Mouse (Mus musculus): ENCODE measurements around the gene Il4ra. TPM values are rescaled to one million over a fixed set of nuclear protein-coding genes. Genes with fewer than 3 reads are reported as not detected.

Il4ra gene
- 4.5 and 8.4 TPM in 2 replicates for polyA plus RNA-seq (2015; fragmentation: Nextera tagmentation; extraction: Ambion mirVana)

- ATAC-seq (replicated peaks; ENCODE audit: insufficient number of reproducible peaks, insufficient read depth, low FRiP score, low read depth): peak; percentile 92
- H3K36me3 ChIP-seq: no peaks in the 10 kb centered on the region
- 2% methylated on average over 52 of the region's 52 CpGs for WGBS
- no peaks in the 10 kb centered on the region for H3K9me3 ChIP-seq (replicated peaks)
- H3K4me2 ChIP-seq: peak within 1 kb of the TSS; percentile 98
- peak within 1 kb of the TSS; percentile 77 for H3K4me3 ChIP-seq
- 0 out of 2 replicates have a peak, but pooled peaks cover 6% of the 10 kb centered on the region for H3K27me3 ChIP-seq
- peak within 1 kb of the TSS; percentile 61 for H3K27ac ChIP-seq
- H3K4me1 ChIP-seq (replicated peaks): peaks cover 46% of the 10 kb centered on the region
- peak within 1 kb of the TSS; percentile 78 for H3K9ac ChIP-seq
These were observed at the start of gene Il4ra for GRCm38 (mm10) chr7:125551766-125552709. Il4ra (plus strand) TSS chr7:125552120.

DNA sequence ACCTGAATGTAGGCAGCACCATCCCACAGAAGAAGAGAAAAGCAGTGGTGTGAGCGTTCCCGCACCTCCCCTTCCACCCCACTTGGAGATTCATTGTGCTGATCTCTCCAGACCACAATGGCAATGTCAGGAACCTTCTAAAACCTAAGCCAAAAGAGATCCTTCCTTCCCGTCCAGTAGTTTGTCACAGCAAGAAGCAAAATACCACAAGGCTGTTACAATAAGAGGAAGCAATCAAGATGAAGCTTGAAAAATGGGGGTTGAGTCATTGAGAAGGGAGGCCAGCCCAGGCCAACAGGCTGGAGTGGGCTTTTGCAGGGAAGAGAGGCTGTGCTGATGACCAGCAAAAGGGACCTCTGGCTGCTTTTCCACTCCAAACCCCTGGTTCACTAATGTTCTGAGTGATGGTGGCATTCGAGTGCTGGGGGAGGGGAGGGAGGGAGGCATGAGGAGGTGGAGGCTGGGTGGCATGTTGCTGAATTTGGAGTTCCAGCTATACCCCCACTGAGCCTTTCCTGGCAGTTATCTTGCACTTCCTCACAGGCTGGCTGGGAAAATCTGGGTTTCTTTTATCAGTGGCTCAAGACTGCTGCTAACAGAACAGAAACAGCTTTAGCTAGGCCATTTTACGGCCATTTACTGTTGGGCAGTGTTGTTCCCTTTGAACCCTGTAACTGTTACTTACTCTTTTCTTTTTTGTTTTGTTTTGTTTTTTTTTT lies 48.4 kb upstream of the Il4ra start:
- Histone ChIP-seq H3K9ac (no peak overlapping the region), H3K4me2 (no peak overlapping the region), H3K9me3 (replicated peaks) (no peaks in the 10 kb centered on the region), H3K27ac (no peak overlapping the region), H3K4me3 (no peak overlapping the region), H3K4me1 (replicated peaks) (0 out of 2 replicates have a peak, but pooled peaks cover 5% of the 10 kb centered on the region), H3K36me3 (no peaks in the 10 kb centered on the region), H3K27me3 (0 out of 2 replicates have a peak, but pooled peaks cover 3% of the 10 kb centered on the region)
- ATAC-seq (replicated peaks; ENCODE audit: insufficient number of reproducible peaks, insufficient read depth, low FRiP score, low read depth): no peak
- 55% methylated on average over 5 of the region's 5 CpGs for WGBS

DNA sequence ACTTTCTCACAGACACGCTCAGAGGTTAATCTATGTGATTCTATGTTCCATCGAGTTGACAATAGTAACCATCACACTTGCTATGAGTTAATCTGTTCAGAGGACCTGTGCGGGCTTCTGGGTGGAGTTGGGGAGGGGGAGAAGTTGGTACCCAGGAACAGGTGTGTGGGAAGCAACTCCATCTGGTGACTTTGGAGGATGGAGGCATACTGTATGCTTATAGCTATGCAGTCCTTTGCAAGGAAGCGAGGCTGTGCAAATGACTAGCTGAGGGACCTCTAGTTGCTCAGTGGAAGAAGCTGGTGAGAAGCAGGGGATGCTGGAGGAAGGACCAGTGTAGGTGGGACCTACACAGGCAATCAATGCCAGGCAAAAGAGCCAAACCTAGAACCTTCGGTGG lies 47.3 kb upstream of the Il4ra start:
- ATAC-seq (replicated peaks; ENCODE audit: insufficient number of reproducible peaks, insufficient read depth, low FRiP score, low read depth): no peak

GRCm38 (mm10) chr7:125505568-125505967 lies 46.4 kb upstream of the Il4ra start:
- Histone ChIP-seq H3K27me3 (0 out of 2 replicates have a peak, but pooled peaks cover 2% of the 10 kb centered on the region), H3K36me3 (no peaks in the 10 kb centered on the region), H3K9ac (no peak overlapping the region), H3K4me2 (no peak overlapping the region), H3K9me3 (replicated peaks) (no peaks in the 10 kb centered on the region), H3K27ac (no peak overlapping the region), H3K4me1 (replicated peaks) (no peaks in the 10 kb centered on the region), H3K4me3 (no peak overlapping the region)
- 75% methylated on average over 10 of the region's 10 CpGs for WGBS
- no peak for ATAC-seq (replicated peaks; ENCODE audit: insufficient number of reproducible peaks, insufficient read depth, low FRiP score, low read depth)

More for the DNA sequence above, 47.3 kb upstream of the Il4ra start:
- H3K36me3 ChIP-seq: no peaks in the 10 kb centered on the region
- no peak overlapping the region for H3K4me2 ChIP-seq
- H3K9ac ChIP-seq: no peak overlapping the region
- WGBS: 92% methylated on average over 5 of the region's 5 CpGs
- H3K9me3 ChIP-seq (replicated peaks): no peaks in the 10 kb centered on the region
- no peak overlapping the region for H3K4me3 ChIP-seq
- H3K27ac ChIP-seq: no peak overlapping the region
- H3K27me3 ChIP-seq: 0 out of 2 replicates have a peak, but pooled peaks cover 3% of the 10 kb centered on the region
- 0 out of 2 replicates have a peak, but pooled peaks cover 5% of the 10 kb centered on the region for H3K4me1 ChIP-seq (replicated peaks)

DNA sequence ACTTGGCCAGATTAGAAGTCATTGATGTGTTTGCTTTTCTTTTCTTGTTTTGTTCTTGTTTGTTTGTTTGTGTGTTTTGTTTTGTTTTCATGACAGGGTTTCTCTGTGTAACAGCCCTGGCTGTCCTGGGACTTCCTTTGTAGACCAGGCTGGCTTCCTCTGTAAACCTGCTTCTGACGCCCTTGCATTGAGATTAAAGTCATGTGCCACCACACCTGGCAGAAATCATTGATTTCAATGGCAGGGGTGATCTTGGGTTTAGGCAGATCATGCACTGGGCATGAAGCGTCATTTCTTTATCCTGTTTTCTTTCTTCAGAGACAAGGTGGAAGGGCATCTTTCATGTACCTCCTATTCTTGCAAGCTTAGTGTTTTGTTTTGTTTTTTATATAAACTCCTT lies 44.6 kb upstream of the Il4ra start:
- H3K9ac ChIP-seq: no peak overlapping the region
- WGBS: 79% methylated on average over 2 of the region's 2 CpGs

GRCm38 (mm10) chr7:125511432-125511831 lies 40.5 kb upstream of the Il4ra start:
- Histone ChIP-seq H3K4me2 (no peak overlapping the region), H3K27me3 (no peaks in the 10 kb centered on the region), H3K27ac (no peak overlapping the region), H3K4me3 (no peak overlapping the region), H3K4me1 (replicated peaks) (peaks cover 2% of the 10 kb centered on the region; the same call in 1 of the 2 replicates), H3K9me3 (replicated peaks) (no peaks in the 10 kb centered on the region), H3K36me3 (no peaks in the 10 kb centered on the region), H3K9ac (no peak overlapping the region)
- no peak for ATAC-seq (replicated peaks; ENCODE audit: insufficient number of reproducible peaks, insufficient read depth, low FRiP score, low read depth)
- 73% methylated on average over 5 of the region's 5 CpGs for WGBS

More for the DNA sequence above, 44.6 kb upstream of the Il4ra start:
- Histone ChIP-seq H3K4me2 (no peak overlapping the region), H3K4me1 (replicated peaks) (no peaks in the 10 kb centered on the region), H3K9me3 (replicated peaks) (no peaks in the 10 kb centered on the region), H3K4me3 (no peak overlapping the region), H3K36me3 (no peaks in the 10 kb centered on the region), H3K27ac (no peak overlapping the region), H3K27me3 (no peaks in the 10 kb centered on the region)
- ATAC-seq (replicated peaks; ENCODE audit: insufficient number of reproducible peaks, insufficient read depth, low FRiP score, low read depth): no peak

- no peaks in the 10 kb centered on the region for H3K27me3 ChIP-seq
- no peaks in the 10 kb centered on the region for H3K36me3 ChIP-seq
- H3K4me2 ChIP-seq: no peak overlapping the region
- no peak for ATAC-seq (replicated peaks; ENCODE audit: insufficient number of reproducible peaks, insufficient read depth, low FRiP score, low read depth)
- no peak overlapping the region for H3K27ac ChIP-seq
- 49% methylated on average over 2 of the region's 2 CpGs for WGBS
- no peaks in the 10 kb centered on the region for H3K9me3 ChIP-seq (replicated peaks)
- H3K4me3 ChIP-seq: no peak overlapping the region
- H3K9ac ChIP-seq: no peak overlapping the region
- H3K4me1 ChIP-seq (replicated peaks): peaks cover 2% of the 10 kb centered on the region; the same call in 1 of the 2 replicates
These were observed 40.1 kb upstream of the Il4ra start for GRCm38 (mm10) chr7:125511852-125512251.

DNA sequence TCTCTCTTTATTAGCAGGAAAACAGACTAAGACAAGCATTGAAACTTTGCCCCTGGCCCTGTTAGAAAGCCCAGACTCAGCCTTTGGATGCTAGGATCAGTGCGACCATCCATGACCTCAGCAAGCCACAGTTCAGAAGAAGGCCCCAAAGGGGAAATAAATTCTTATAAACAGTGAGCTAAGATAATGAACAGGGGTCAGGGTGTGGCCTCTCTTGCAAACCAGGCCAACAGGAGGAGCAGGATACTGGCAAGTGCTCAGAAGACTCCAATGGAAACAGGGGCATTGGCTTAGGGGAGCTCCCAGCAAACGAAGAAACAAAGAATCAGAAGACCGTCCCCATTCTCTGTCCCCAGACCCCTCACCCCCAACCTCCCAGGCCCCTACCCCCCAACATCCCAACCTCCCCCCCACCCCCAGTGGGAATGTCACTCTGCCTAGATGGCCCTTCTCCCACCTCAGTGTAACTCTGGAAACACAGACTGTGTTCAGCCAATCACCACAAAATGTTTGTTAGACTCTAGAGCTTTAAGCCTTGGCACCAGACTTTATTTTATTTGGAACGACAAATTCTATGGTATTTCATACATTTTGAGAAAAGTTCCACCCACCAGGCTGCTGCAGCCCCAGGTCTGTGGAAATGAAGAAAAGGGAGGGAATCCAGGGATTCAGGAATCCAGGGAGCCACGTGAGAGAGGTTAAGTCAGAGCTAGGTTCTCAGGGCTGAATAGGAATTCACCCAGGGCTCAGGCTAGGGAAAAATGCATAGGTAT lies 36.7 kb upstream of the Il4ra start:
- Histone ChIP-seq H3K4me1 (replicated peaks) (peaks cover 2% of the 10 kb centered on the region; the same call in 1 of the 2 replicates), H3K4me2 (no peak overlapping the region), H3K27me3 (no peaks in the 10 kb centered on the region), H3K27ac (no peak overlapping the region), H3K9ac (no peak overlapping the region), H3K4me3 (no peak overlapping the region), H3K9me3 (replicated peaks) (no peaks in the 10 kb centered on the region), H3K36me3 (no peaks in the 10 kb centered on the region)
- WGBS: 71% methylated on average over 5 of the region's 5 CpGs
- ATAC-seq (replicated peaks; ENCODE audit: insufficient number of reproducible peaks, insufficient read depth, low FRiP score, low read depth): 0 out of 2 replicates have a peak, but pooled peaks have one; percentile 14

DNA sequence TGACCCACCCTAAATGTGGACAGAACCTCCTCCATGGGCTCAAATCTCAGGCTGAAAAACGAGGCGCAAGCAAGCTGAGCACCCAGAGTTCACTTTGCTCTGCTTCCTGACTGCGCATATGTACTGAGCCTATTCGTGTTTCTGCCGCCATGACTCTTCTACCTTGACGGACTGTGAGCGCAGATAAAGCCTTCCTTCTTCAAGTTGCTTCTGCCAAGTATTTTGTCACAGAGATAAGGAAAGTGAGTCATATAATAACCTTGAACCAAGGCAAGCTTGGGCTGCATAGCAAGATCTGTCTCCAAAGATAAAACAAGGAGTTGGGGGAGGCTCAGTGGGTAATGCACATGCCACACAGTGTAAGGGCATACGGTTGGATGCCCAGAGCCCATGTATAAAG lies 35.2 kb upstream of the Il4ra start:
- H3K9ac ChIP-seq: no peak overlapping the region
- ATAC-seq (replicated peaks; ENCODE audit: insufficient number of reproducible peaks, insufficient read depth, low FRiP score, low read depth): no peak
- H3K4me1 ChIP-seq (replicated peaks): peaks cover 2% of the 10 kb centered on the region; the same call in 1 of the 2 replicates
- H3K4me3 ChIP-seq: no peak overlapping the region
- no peak overlapping the region for H3K4me2 ChIP-seq
- no peaks in the 10 kb centered on the region for H3K9me3 ChIP-seq (replicated peaks)
- no peaks in the 10 kb centered on the region for H3K36me3 ChIP-seq
- WGBS: 71% methylated on average over 8 of the region's 8 CpGs
- no peak overlapping the region for H3K27ac ChIP-seq
- no peaks in the 10 kb centered on the region for H3K27me3 ChIP-seq

- no peak overlapping the region for H3K4me2 ChIP-seq
These were observed 34.5 kb upstream of the Il4ra start for GRCm38 (mm10) chr7:125517470-125517869.

More at GRCm38 (mm10) chr7:125517470-125517869, 34.5 kb upstream of the Il4ra start:
- 80% methylated on average over 6 of the region's 6 CpGs for WGBS
- Histone ChIP-seq H3K27ac (no peak overlapping the region), H3K4me3 (no peak overlapping the region), H3K36me3 (no peaks in the 10 kb centered on the region), H3K27me3 (no peaks in the 10 kb centered on the region), H3K9ac (no peak overlapping the region), H3K4me1 (replicated peaks) (peaks cover 2% of the 10 kb centered on the region; the same call in 1 of the 2 replicates), H3K9me3 (replicated peaks) (no peaks in the 10 kb centered on the region)
- ATAC-seq (replicated peaks; ENCODE audit: insufficient number of reproducible peaks, insufficient read depth, low FRiP score, low read depth): no peak

All from heart, embryonic 15.5 days (tissue).